Mouse (Mus musculus) pancreas, adult 10 weeks (tissue): ENCODE results near the gene Nme3. TPM values are rescaled to one million over a fixed set of nuclear protein-coding genes. Genes with fewer than 3 reads are reported as not detected.

Source experiments
- polyA plus RNA-seq: library from polyadenylated mRNA; stranded (reverse); fragments of 350-450 nt; fragmentation: Illumina TruSeq; extraction: RNeasy Lipid Tissue Mini Kit (QIAGEN cat#74804); gene quantifications from one replicate; pipeline ENCODE4 v1.2.3, GENCODE M21; 2015; ENCODE audit warnings: low read depth, low replicate concordance; ENCODE audit not compliant: insufficient read depth

Nme3 gene
- polyA plus RNA-seq: 3.3 TPM

DNA sequence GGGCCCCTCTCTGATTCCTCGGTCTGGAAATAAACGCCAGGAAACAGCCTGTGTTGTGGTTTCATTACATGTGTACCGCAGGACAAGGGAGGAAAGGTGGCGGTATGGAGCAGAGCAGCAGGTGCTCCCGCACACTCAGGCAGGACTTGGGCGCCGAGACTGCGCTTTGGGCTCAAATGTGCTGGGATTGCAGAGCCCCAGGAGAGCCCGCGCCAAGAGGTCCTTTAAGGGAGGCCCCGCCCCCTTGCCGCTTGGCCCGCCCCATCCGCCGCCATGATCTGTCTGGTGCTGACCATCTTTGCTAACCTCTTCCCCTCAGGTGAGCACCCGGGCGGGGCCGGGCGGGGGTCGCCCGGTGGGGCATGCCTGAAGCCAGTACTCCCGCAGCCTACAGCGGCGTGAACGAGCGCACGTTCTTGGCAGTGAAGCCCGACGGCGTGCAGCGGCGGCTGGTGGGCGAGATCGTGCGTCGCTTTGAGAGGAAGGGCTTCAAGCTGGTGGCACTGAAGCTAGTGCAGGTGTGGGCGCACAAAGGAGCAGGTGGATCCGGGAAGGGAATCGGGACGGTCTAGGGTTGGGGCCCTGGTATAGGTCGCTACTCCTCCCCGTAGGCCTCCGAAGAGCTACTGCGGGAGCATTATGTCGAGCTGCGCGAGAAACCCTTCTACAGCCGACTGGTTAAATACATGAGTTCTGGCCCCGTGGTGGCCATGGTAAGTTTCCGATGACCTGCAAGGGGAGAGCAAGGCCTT is at the start of gene Nme3:
Nme3 (plus strand) TSS at position 260 of the 752 bp plus-strand sequence.

DNA sequence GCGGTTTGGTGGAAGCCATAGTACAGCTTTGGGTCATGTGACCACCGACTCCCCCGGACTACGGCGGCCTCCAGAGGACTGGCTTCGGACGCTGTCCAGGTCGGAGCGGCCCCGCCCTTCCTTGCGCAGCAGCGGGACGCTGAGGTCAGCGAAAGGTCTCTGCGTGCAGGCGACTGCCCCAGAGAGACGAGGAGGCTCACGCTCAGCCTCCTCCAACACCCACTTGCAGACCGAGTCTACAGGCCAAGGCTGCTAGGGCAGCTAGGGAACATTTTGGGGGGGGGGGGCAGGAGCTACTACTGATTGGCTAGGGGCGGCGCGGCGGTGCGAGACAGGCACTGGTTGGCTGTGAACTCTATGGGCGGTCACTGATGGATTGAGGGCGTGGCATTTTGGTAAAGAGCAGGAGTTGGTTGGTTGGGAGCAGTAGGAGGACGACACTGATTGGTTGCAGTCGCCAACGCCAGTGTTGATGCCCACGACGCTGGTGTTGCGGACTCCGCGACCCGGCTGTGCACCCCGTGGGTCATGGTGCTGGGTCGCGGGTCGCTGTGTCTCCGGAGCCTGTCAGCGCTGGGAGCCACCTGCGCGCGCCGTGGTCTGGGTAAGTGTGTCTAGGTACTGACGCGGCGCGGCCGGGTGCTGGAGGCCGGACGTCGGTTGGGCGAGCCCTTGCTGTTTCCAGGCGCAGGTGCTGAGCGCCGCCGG is 46.1 kb upstream of the Nme3 start, which contains the start of gene Fahd1:
Fahd1 (minus strand) TSS at position 300 of the 708 bp plus-strand sequence.

DNA sequence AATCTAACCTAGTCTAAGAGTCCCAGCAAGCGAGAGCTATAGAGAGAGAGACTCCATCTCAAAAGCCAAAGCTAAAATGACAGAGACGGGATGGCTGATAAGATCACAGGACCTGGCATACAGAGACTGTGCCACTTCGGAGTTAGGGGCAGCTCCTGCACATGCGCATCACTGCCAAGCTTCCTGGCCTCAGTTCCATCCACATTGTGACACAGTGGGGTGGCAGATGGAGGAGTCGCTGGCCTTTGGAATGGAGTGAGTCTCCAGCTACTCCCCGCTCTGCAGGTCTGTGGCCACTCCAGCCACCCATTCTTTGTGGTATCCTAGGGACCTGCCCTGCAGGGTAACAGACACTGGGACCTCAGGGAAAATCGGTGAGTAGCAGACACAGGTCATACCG is 30.5 kb upstream of the Nme3 start, which contains the start of gene Igfals:
Igfals (plus strand) TSS at position 222 of the 400 bp plus-strand sequence.

DNA sequence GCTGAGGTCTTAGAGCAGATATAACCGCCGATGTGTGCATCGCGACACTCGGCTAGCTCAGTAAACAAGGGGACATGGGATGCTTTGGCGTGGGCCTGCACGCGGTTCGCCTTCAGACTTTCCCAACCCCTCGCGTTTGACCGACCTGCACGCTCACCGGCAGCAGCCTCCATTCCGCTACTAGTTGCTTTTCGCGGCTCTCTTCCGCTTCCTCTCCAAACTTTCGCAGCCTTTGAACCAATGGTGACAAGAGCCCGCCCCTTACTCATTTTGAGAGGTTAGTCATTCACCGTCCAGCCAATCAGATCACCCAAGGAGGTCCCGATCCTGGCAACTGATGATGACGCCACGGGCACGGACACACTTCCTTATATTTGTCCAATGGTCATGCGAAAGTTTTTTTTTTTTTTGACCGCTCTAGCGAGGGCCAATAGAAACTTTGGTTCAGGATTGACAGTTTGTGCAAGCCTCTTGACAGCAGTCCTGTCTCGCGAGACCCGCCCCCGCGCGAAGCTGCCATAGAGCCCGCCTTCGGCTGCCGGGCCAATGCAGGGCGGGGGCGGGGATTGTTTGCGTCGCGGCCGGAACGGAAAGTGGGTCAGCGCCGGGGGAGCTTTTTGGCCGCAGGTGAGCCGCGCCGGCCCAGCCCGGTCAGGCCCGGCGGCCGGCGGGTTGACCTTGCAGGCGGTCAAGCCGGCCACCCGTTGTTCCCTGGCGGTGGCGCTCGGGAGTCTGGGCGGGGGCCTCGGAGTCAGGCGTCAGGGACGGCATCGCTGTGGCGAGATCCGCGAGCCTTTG is 10.0 kb upstream of the Nme3 start, which contains the start of the genes Nubp2 and Spsb3:
Nubp2 (minus strand) TSS at position 216 of the 798 bp plus-strand sequence.
Spsb3 (plus strand) TSS at position 510 of the 798 bp plus-strand sequence.

DNA sequence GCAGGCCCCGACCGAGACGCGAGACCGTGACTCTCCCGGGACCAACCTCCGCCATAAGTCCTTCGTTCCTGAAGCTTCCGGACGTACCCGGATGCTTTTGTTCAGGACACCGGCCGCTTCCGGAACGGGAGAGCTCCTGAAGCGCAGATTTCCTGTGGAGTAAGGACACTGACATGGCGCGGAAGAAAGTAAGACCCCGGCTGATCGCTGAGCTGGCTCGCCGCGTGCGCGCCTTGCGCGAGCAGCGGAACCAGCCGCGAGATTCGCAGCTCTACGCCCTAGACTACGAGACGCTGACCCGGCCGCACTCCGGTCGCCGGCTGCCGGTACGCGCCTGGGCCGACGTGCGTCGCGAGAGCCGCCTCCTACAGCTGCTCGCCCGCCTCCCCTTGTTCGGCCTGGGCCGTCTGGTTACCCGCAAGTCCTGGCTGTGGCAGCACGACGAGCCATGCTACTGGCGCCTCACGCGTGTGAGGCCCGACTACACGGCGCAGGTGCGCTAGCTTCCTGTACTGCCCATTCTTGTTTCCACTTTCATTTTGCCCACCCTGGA is 1.2 kb upstream of the Nme3 start, which contains the start of the genes Eme2 and Mrps34:
Eme2 (minus strand) TSS at position 93 of the 553 bp plus-strand sequence.
Mrps34 (plus strand) TSS at position 122 of the 553 bp plus-strand sequence.

DNA sequence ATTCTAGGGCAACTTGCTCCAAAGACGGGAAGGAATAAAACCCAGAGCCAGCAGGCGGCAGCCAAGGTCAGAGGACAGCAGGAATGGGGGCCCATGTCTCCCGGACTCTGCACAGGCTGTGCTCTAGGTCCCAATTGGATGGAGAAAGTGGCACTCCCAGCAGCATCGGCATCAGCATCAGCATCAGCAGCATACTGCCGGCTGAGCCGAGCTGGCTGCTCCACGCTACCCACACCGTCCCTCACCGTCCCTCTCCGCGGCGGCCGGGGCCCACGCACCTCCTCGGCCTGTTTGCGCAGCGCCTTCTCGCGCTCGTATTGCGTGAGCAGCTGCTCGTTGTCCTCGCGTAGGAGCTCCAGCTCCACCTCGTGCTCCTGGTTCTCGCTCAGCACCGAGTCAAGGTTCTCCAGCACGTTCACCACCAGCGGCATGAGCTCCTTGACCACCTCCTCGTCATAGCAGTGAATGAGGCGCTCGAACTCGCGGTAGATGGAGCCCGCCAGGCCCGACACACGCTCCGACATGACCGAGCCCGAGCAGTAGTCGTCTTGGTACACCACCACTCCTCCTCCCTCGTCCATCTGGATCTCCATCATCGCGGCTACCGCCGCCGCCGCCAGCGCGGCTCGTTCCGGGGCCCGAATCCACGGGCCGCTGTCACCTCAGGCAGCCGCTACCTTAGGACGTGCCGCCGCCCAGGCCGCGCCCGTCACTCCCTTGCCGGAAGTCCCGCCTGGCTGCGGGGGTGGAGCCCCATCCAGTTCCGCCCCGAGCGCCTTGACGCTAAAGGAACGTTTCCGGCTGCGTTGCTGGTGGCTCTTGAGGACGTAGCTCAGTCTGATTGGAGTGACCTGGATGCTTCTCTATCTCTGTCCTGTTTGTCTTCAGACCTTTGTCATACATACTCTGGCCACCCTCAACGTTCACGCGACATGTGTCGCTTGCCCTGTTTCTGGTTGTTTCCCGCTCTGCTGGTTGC is 40.2 kb downstream of the Nme3 start, which contains the start of gene Mapk8ip3:
Mapk8ip3 (minus strand) TSS at position 719 of the 979 bp plus-strand sequence.

Other genes starting within 250 kb of the Nme3 start
- 48.3 TPM for gene Slc9a3r2, start 246.2 kb upstream of the Nme3 start, polyA plus RNA-seq
- 1.6 TPM for gene Npw, start 238.0 kb upstream of the Nme3 start, polyA plus RNA-seq
- 21.6 TPM for gene Zfp598, start 226.8 kb upstream of the Nme3 start, polyA plus RNA-seq
- gene Syngr3, start 206.5 kb upstream of the Nme3 start, polyA plus RNA-seq: 0.44 TPM
- gene Gfer, start 200.3 kb upstream of the Nme3 start, polyA plus RNA-seq: 10.7 TPM
- 1.6 TPM for gene Noxo1, start 200.3 kb upstream of the Nme3 start, polyA plus RNA-seq
- 6.0 TPM for gene Tbl3, start 188.8 kb upstream of the Nme3 start, polyA plus RNA-seq
- gene Rnf151, start 178.4 kb upstream of the Nme3 start, polyA plus RNA-seq: not detected
- 538 TPM for gene Rps2, start 178.4 kb upstream of the Nme3 start, polyA plus RNA-seq
- 66.2 TPM for gene Ndufb10, start 172.0 kb upstream of the Nme3 start, polyA plus RNA-seq
- gene Rpl3l, start 168.7 kb upstream of the Nme3 start, polyA plus RNA-seq: not detected
- gene Msrb1, start 159.9 kb upstream of the Nme3 start, polyA plus RNA-seq: 68.8 TPM
- 1.0 TPM for gene Hs3st6, start 143.5 kb upstream of the Nme3 start, polyA plus RNA-seq
- not detected for gene Meiob, start 92.2 kb upstream of the Nme3 start, polyA plus RNA-seq
- 23.1 TPM for gene Hagh, start 56.4 kb upstream of the Nme3 start, polyA plus RNA-seq
- gene Fahd1, start 46.1 kb upstream of the Nme3 start, polyA plus RNA-seq: 3.8 TPM
- gene Igfals, start 30.5 kb upstream of the Nme3 start, polyA plus RNA-seq: 3.4 TPM
- gene Nubp2, start 10.2 kb upstream of the Nme3 start, polyA plus RNA-seq: 8.6 TPM
- 7.3 TPM for gene Spsb3, start 9.9 kb upstream of the Nme3 start, polyA plus RNA-seq
- gene Eme2, start 1.4 kb upstream of the Nme3 start, polyA plus RNA-seq: 8.7 TPM
- 13.1 TPM for gene Mrps34, start 1.4 kb upstream of the Nme3 start, polyA plus RNA-seq
- gene Mapk8ip3, start 40.5 kb downstream of the Nme3 start, polyA plus RNA-seq: 42.5 TPM
- gene Jpt2, start 64.2 kb downstream of the Nme3 start, polyA plus RNA-seq: 9.4 TPM
- gene Cramp1l, start 119.3 kb downstream of the Nme3 start, polyA plus RNA-seq: 3.4 TPM
- gene Ift140, start 119.6 kb downstream of the Nme3 start, polyA plus RNA-seq: 2.6 TPM
- gene Tmem204, start 187.1 kb downstream of the Nme3 start, polyA plus RNA-seq: 28.7 TPM
- gene Telo2, start 219.5 kb downstream of the Nme3 start, polyA plus RNA-seq: 14.3 TPM
- gene Ptx4, start 224.3 kb downstream of the Nme3 start, polyA plus RNA-seq: not detected
- 7.1 TPM for gene Clcn7, start 236.9 kb downstream of the Nme3 start, polyA plus RNA-seq